Mouse (Mus musculus) stomach, embryonic 14.5 days (tissue): ENCODE data around the gene Mpdu1. TPM values are rescaled to one million over a fixed set of nuclear protein-coding genes. Genes with fewer than 3 reads are reported as not detected.
A peak's percentile ranks its signal among the peaks of the same experiment; 100 is the strongest.

Source experiments
- ATAC-seq: fragments of 200-750 bp; cut with Nextera tagmentation; 2 replicates; pipeline ENCODE4 v1.8.0; 2017; ENCODE audit warnings: low read depth, moderate TSS enrichment; ENCODE audit not compliant: insufficient number of reproducible peaks, insufficient read depth, low FRiP score
- H3K27ac ChIP-seq: fragments of 300-500 bp; sonication (generic); 2 replicates; pipeline ENCODE4 v1.5.1; 2014; ENCODE audit warnings: mild to moderate bottlenecking, low read length, moderate library complexity, mixed read lengths
- H3K27me3 ChIP-seq: fragments of 300-500 bp; sonication (generic); 2 replicates; pipeline ENCODE4 v1.6.1; 2014; ENCODE audit warnings: low read length, control low read depth, mixed read lengths; ENCODE audit not compliant: control insufficient read depth, insufficient read depth
- H3K36me3 ChIP-seq: fragments of 300-500 bp; sonication (generic); 2 replicates; pipeline ENCODE4 v1.6.1; 2014; ENCODE audit warnings: mild to moderate bottlenecking, control low read depth, low read length, moderate library complexity, mixed read lengths; ENCODE audit not compliant: control insufficient read depth, insufficient read depth
- H3K4me1 ChIP-seq: fragments of 300-500 bp; sonication (generic); 2 replicates; pipeline ENCODE4 v1.6.1; 2014; ENCODE audit warnings: low read length, control low read depth, mixed read lengths; ENCODE audit not compliant: control insufficient read depth, insufficient read depth
- H3K4me2 ChIP-seq: fragments of 300-500 bp; sonication (generic); replicated peaks from 2 replicates; pipeline ENCODE4 v1.6.1; 2014; ENCODE audit warnings: low read depth, low read length, control low read depth
- H3K4me3 ChIP-seq: fragments of 300-500 bp; sonication (generic); 2 replicates; pipeline ENCODE4 v1.5.1; 2014; ENCODE audit warnings: low read depth, low read length, control low read depth
- H3K9ac ChIP-seq: fragments of 300-500 bp; sonication (generic); replicated peaks from 2 replicates; pipeline ENCODE4 v1.6.1; 2014; ENCODE audit warnings: low read depth, mild to moderate bottlenecking, control low read depth, low read length, moderate library complexity, mixed read lengths
- H3K9me3 ChIP-seq: fragments of 300-500 bp; sonication (generic); 2 replicates; pipeline ENCODE4 v1.6.1; 2016; ENCODE audit warnings: low read depth, low read length, control low read depth; ENCODE audit not compliant: control insufficient read depth
- WGBS: fragments of 180-500 bp; shearing (Covaris S2); extraction: QIAGEN DNeasy Blood & Tissue Kit; methylation state at CpG from one replicate; pipeline ENCODE4 v1.1.7; 2014; 5-methylcytosine and 5-hydroxymethylcytosine counted together
- polyA plus RNA-seq: library from polyadenylated mRNA; unstranded; fragments of >200 nt; fragmentation: Nextera tagmentation; extraction: Ambion mirVana; gene quantifications from 2 replicates; pipeline ENCODE4 v1.2.1, GENCODE M21; 2014

Mpdu1 gene
- polyA plus RNA-seq, result 49.9 and 50.2 TPM in 2 replicates

- Histone ChIP-seq H3K27ac (peak within 1 kb of the TSS; percentile 88), H3K36me3 (peaks cover 35% of the 10 kb centered on the region), H3K27me3 (no peaks in the 10 kb centered on the region), H3K4me1 (peaks cover 14% of the 10 kb centered on the region; the same call in 1 of the 2 replicates), H3K4me3 (peak within 1 kb of the TSS; percentile 50), H3K9me3 (no peaks in the 10 kb centered on the region), H3K4me2 (peak within 1 kb of the TSS; percentile 42), H3K9ac (peak within 1 kb of the TSS; percentile 47)
- peak; percentile 93 for ATAC-seq
- WGBS, result under 1% methylated on average over 48 of the region's 48 CpGs
These were observed at the start of gene Mpdu1 for GRCm38 (mm10) chr11:69662213-69662966. Gene Mpdu1, minus strand, starts transcription at chr11:69662642.

- no peak overlapping the region for H3K27ac ChIP-seq
- WGBS, result 76% methylated on average over 2 of the region's 2 CpGs
- no peaks in the 10 kb centered on the region for H3K27me3 ChIP-seq
- H3K4me2 ChIP-seq, result no peak overlapping the region
- H3K9ac ChIP-seq, result no peak overlapping the region
- no peak overlapping the region for H3K4me3 ChIP-seq
- ATAC-seq, result no peak
- H3K9me3 ChIP-seq, result no peaks in the 10 kb centered on the region
- no peaks in the 10 kb centered on the region for H3K4me1 ChIP-seq
- H3K36me3 ChIP-seq, result no peaks in the 10 kb centered on the region
These were observed 48.6 kb upstream of the Mpdu1 start for GRCm38 (mm10) chr11:69711082-69711481.

- no peak overlapping the region for H3K4me2 ChIP-seq
- no peaks in the 10 kb centered on the region for H3K9me3 ChIP-seq
- WGBS, result 68% methylated on average over 3 of the region's 3 CpGs
- no peaks in the 10 kb centered on the region for H3K27me3 ChIP-seq
- H3K36me3 ChIP-seq, result no peaks in the 10 kb centered on the region
- no peak overlapping the region for H3K9ac ChIP-seq
- ATAC-seq, result no peak
- no peaks in the 10 kb centered on the region for H3K4me1 ChIP-seq
- no peak overlapping the region for H3K27ac ChIP-seq
- H3K4me3 ChIP-seq, result no peak overlapping the region
These were observed 48.0 kb upstream of the Mpdu1 start for GRCm38 (mm10) chr11:69710470-69710869.

- Histone ChIP-seq H3K27me3 (no peaks in the 10 kb centered on the region), H3K4me2 (no peak overlapping the region), H3K4me1 (no peaks in the 10 kb centered on the region), H3K36me3 (no peaks in the 10 kb centered on the region), H3K9ac (no peak overlapping the region), H3K9me3 (no peaks in the 10 kb centered on the region), H3K27ac (no peak overlapping the region), H3K4me3 (no peak overlapping the region)
- ATAC-seq, result no peak
- 53% methylated on average over 11 of the region's 11 CpGs for WGBS
These were observed 47.4 kb upstream of the Mpdu1 start for GRCm38 (mm10) chr11:69709554-69710446.

- H3K4me2 ChIP-seq, result no peak overlapping the region
- H3K36me3 ChIP-seq, result no peaks in the 10 kb centered on the region
- H3K9me3 ChIP-seq, result no peaks in the 10 kb centered on the region
- no peak overlapping the region for H3K4me3 ChIP-seq
- H3K9ac ChIP-seq, result no peak overlapping the region
- no peaks in the 10 kb centered on the region for H3K4me1 ChIP-seq
- 80% methylated on average over 3 of the region's 3 CpGs for WGBS
- no peak for ATAC-seq
- no peak overlapping the region for H3K27ac ChIP-seq
- H3K27me3 ChIP-seq, result no peaks in the 10 kb centered on the region
These were observed 46.3 kb upstream of the Mpdu1 start for GRCm38 (mm10) chr11:69708614-69709265.

GRCm38 (mm10) chr11:69707873-69708381 lies 45.5 kb upstream of the Mpdu1 start:
- Histone ChIP-seq H3K27me3 (no peaks in the 10 kb centered on the region), H3K4me3 (no peak overlapping the region), H3K4me2 (no peak overlapping the region), H3K9me3 (no peaks in the 10 kb centered on the region), H3K9ac (no peak overlapping the region), H3K27ac (no peak overlapping the region), H3K36me3 (no peaks in the 10 kb centered on the region), H3K4me1 (no peaks in the 10 kb centered on the region)
- 80% methylated on average over 4 of the region's 4 CpGs for WGBS
- ATAC-seq, result no peak

GRCm38 (mm10) chr11:69707480-69707847 lies 45.0 kb upstream of the Mpdu1 start:
- Histone ChIP-seq H3K4me3 (no peak overlapping the region), H3K9ac (no peak overlapping the region), H3K36me3 (no peaks in the 10 kb centered on the region), H3K4me1 (no peaks in the 10 kb centered on the region), H3K27ac (no peak overlapping the region), H3K4me2 (no peak overlapping the region), H3K27me3 (no peaks in the 10 kb centered on the region), H3K9me3 (no peaks in the 10 kb centered on the region)
- 91% methylated on average over 4 of the region's 4 CpGs for WGBS
- ATAC-seq, result no peak

GRCm38 (mm10) chr11:69706775-69707479 lies 44.5 kb upstream of the Mpdu1 start:
- ATAC-seq, result no peak
- no peak overlapping the region for H3K27ac ChIP-seq
- no peak overlapping the region for H3K4me2 ChIP-seq
- no peaks in the 10 kb centered on the region for H3K4me1 ChIP-seq
- no peaks in the 10 kb centered on the region for H3K27me3 ChIP-seq
- no peaks in the 10 kb centered on the region for H3K36me3 ChIP-seq
- H3K9ac ChIP-seq, result no peak overlapping the region
- WGBS, result 44% methylated on average over 6 of the region's 6 CpGs
- no peak overlapping the region for H3K4me3 ChIP-seq
- H3K9me3 ChIP-seq, result no peaks in the 10 kb centered on the region
